Mouse (Mus musculus) midbrain, postnatal 0 days (tissue): ENCODE data around the gene Tspyl1. TPM values are rescaled to one million over a fixed set of nuclear protein-coding genes. Genes with fewer than 3 reads are reported as not detected.

Experiments used
- ATAC-seq: fragments of 200-750 bp; cut with Nextera tagmentation; 2 replicates; pipeline ENCODE4 v1.8.0; 2017; ENCODE audit warnings: moderate number of reproducible peaks, mild to moderate bottlenecking, moderate TSS enrichment, moderate library complexity; ENCODE audit not compliant: low FRiP score
- DNase-seq: peaks from one replicate; pipeline ENCODE4 v3.0.0-alpha.2; 2015; ENCODE audit warnings: low spot score
- H3K27ac ChIP-seq: fragments of 300-500 bp; sonication (generic); 2 replicates; pipeline ENCODE4 v1.5.1; 2014; ENCODE audit warnings: low read depth, mild to moderate bottlenecking, low read length, mixed read lengths
- H3K27me3 ChIP-seq: fragments of 300-500 bp; sonication (generic); 2 replicates; pipeline ENCODE4 v1.6.1; 2014; ENCODE audit warnings: low read length, control low read depth, mixed read lengths; ENCODE audit not compliant: insufficient read depth
- H3K36me3 ChIP-seq: fragments of 300-500 bp; sonication (generic); 2 replicates; pipeline ENCODE4 v1.6.1; 2014; ENCODE audit warnings: low read length, control low read depth, mixed read lengths; ENCODE audit not compliant: insufficient read depth
- H3K4me1 ChIP-seq: fragments of 300-500 bp; sonication (generic); 2 replicates; pipeline ENCODE4 v1.6.1; 2014; ENCODE audit warnings: mild to moderate bottlenecking, control low read depth, antibody characterized with exemption, low read length, mixed read lengths; ENCODE audit not compliant: insufficient read depth
- H3K4me2 ChIP-seq: fragments of 300-500 bp; sonication (generic); 2 replicates; pipeline ENCODE4 v1.6.1; 2014; ENCODE audit warnings: low read depth, mild to moderate bottlenecking, low read length, mixed read lengths; ENCODE audit not compliant: poor library complexity, severe bottlenecking
- H3K4me3 ChIP-seq: fragments of 300-500 bp; sonication (generic); 2 replicates; pipeline ENCODE4 v1.5.1; 2014; ENCODE audit warnings: low read depth, mild to moderate bottlenecking, low read length, moderate library complexity
- H3K9ac ChIP-seq: fragments of 300-500 bp; sonication (generic); replicated peaks from 2 replicates; pipeline ENCODE4 v1.6.1; 2014; ENCODE audit warnings: mild to moderate bottlenecking, low read length, moderate library complexity, mixed read lengths; ENCODE audit not compliant: poor library complexity, severe bottlenecking
- H3K9me3 ChIP-seq: fragments of 300-500 bp; sonication (generic); 2 replicates; pipeline ENCODE4 v1.6.1; 2016; ENCODE audit warnings: low read length, control low read depth
- CTCF ChIP-seq: IDR thresholded peaks from 2 replicates; pipeline ENCODE4 v1.5.1; 2016; ENCODE audit warnings: antibody characterized with exemption, mild to moderate bottlenecking
- WGBS: fragments of 180-500 bp; shearing (Covaris S2); extraction: QIAGEN DNeasy Blood & Tissue Kit; methylation state at CpG from one replicate; pipeline ENCODE4 v1.1.7; 2014; 5-methylcytosine and 5-hydroxymethylcytosine counted together
- polyA plus RNA-seq: library from polyadenylated mRNA; unstranded; fragments of >200 nt; fragmentation: Nextera tagmentation; extraction: Ambion mirVana; gene quantifications from 2 replicates; pipeline ENCODE4 v1.2.1, GENCODE M21; 2015
- total RNA-seq: library from RNA; depleted of rRNA; stranded (reverse); fragments of >200 nt; gene quantifications from 2 replicates; pipeline ENCODE4 v1.2.3, GENCODE M21; 2014; rRNA removed

Gene Tspyl1
- 93.3 and 94.2 TPM in 2 replicates for total RNA-seq
- polyA plus RNA-seq: 129 and 139 TPM in 2 replicates

GRCm38 (mm10) chr10:34281962-34282388, at the start of gene Tspyl1:
TSS of gene Tspyl1 (plus strand) at chr10:34282190.
- H3K27me3 ChIP-seq: no peaks in the 10 kb centered on the region
- peak within 1 kb of the TSS; percentile 90 for H3K27ac ChIP-seq
- H3K36me3 ChIP-seq: no peaks in the 10 kb centered on the region
- no peak for TF ChIP-seq CTCF
- H3K4me3 ChIP-seq: peak within 1 kb of the TSS; percentile 100
- H3K9me3 ChIP-seq: no peaks in the 10 kb centered on the region
- peak within 1 kb of the TSS; percentile 96 for H3K9ac ChIP-seq
- WGBS: under 1% methylated on average over 31 of the region's 38 CpGs
- peaks cover 9% of the 10 kb centered on the region; the same call in 1 of the 2 replicates for H3K4me1 ChIP-seq
- ATAC-seq: peak; percentile 98
- peak within 1 kb of the TSS; percentile 88 for H3K4me2 ChIP-seq
- DNase-seq: peak; percentile 98

GRCm38 (mm10) chr10:34233418-34233817, 48.6 kb upstream of the Tspyl1 start:
- no peak for DNase-seq
- Histone ChIP-seq H3K4me1 (no peaks in the 10 kb centered on the region), H3K36me3 (no peaks in the 10 kb centered on the region; the same call in 1 of the 2 replicates), H3K27me3 (no peaks in the 10 kb centered on the region), H3K4me3 (no peak overlapping the region), H3K9ac (no peak overlapping the region), H3K27ac (no peak overlapping the region), H3K4me2 (no peak overlapping the region), H3K9me3 (no peaks in the 10 kb centered on the region)
- no peak for ATAC-seq
- WGBS: 67% methylated on average over 1 of the region's 1 CpGs
- no peak for TF ChIP-seq CTCF

GRCm38 (mm10) chr10:34233931-34234745, 47.9 kb upstream of the Tspyl1 start:
- ATAC-seq (no peak), DNase-seq (peak; percentile 6)
- Histone ChIP-seq H3K9ac (no peak overlapping the region), H3K4me3 (no peak overlapping the region), H3K4me2 (no peak overlapping the region), H3K36me3 (no peaks in the 10 kb centered on the region; the same call in 1 of the 2 replicates), H3K4me1 (no peaks in the 10 kb centered on the region), H3K27ac (no peak overlapping the region), H3K27me3 (no peaks in the 10 kb centered on the region), H3K9me3 (no peaks in the 10 kb centered on the region)
- peak; percentile 54 for TF ChIP-seq CTCF
- WGBS: 24% methylated on average over 2 of the region's 2 CpGs

- Histone ChIP-seq H3K4me1 (no peaks in the 10 kb centered on the region), H3K4me3 (no peak overlapping the region), H3K36me3 (no peaks in the 10 kb centered on the region), H3K9me3 (no peaks in the 10 kb centered on the region), H3K27me3 (no peaks in the 10 kb centered on the region), H3K27ac (no peak overlapping the region), H3K9ac (no peak overlapping the region), H3K4me2 (no peak overlapping the region)
- 30% methylated on average over 3 of the region's 3 CpGs for WGBS
- DNase-seq (peak; percentile 5), ATAC-seq (no peak)
- TF ChIP-seq CTCF: no peak
These were observed 46.6 kb upstream of the Tspyl1 start for GRCm38 (mm10) chr10:34235384-34235783.

GRCm38 (mm10) chr10:34236569-34236968, 45.4 kb upstream of the Tspyl1 start:
- WGBS: 80% methylated on average over 5 of the region's 5 CpGs

GRCm38 (mm10) chr10:34238536-34238935, 43.5 kb upstream of the Tspyl1 start:
- WGBS: 80% methylated on average over 4 of the region's 4 CpGs
- TF ChIP-seq CTCF: no peak

More at GRCm38 (mm10) chr10:34236569-34236968, 45.4 kb upstream of the Tspyl1 start:
- H3K4me1 ChIP-seq: no peaks in the 10 kb centered on the region
- TF ChIP-seq CTCF: no peak
- no peak overlapping the region for H3K4me3 ChIP-seq
- no peaks in the 10 kb centered on the region for H3K9me3 ChIP-seq
- H3K9ac ChIP-seq: no peak overlapping the region
- no peak overlapping the region for H3K27ac ChIP-seq
- DNase-seq: no peak
- no peak overlapping the region for H3K4me2 ChIP-seq
- H3K27me3 ChIP-seq: no peaks in the 10 kb centered on the region
- H3K36me3 ChIP-seq: no peaks in the 10 kb centered on the region
- no peak for ATAC-seq

More at GRCm38 (mm10) chr10:34238536-34238935, 43.5 kb upstream of the Tspyl1 start:
- no peak for DNase-seq
- Histone ChIP-seq H3K36me3 (no peaks in the 10 kb centered on the region), H3K9ac (no peak overlapping the region), H3K9me3 (no peaks in the 10 kb centered on the region), H3K4me3 (no peak overlapping the region), H3K4me1 (no peaks in the 10 kb centered on the region), H3K27ac (no peak overlapping the region), H3K27me3 (no peaks in the 10 kb centered on the region), H3K4me2 (no peak overlapping the region)
- ATAC-seq: no peak
